Mouse (Mus musculus) lung, postnatal 0 days (tissue): ENCODE measurements around the gene Chchd6.

Experiments
- CTCF ChIP-seq: IDR thresholded peaks from 2 replicates; pipeline ENCODE4 v1.5.1; 2016; ENCODE audit warnings: antibody characterized with exemption, mild to moderate bottlenecking
- EP300 ChIP-seq: IDR thresholded peaks from 2 replicates; pipeline ENCODE4 v1.6.1; 2016; ENCODE audit warnings: antibody characterized with exemption, mild to moderate bottlenecking, control low read depth

DNA sequence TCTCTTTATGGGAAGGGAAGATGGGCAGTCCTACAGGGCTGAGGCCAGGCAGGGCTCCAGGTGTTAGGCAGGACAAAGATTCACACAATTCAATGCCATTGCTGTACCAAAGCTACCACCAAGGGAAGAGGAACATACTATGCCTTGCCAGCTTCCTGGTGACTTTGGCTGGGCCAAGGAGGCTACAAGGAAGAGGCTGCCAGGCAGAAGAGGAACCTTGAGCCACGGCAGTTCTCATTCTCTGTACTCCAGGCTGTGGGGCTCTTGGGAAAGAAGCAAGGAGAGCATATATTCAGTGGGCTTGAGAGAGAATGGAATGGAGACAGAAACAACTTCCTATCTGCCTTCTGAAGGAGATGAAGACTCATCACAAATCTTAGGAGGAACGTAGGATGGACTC lies 190.5 kb downstream of the Chchd6 start:
- TF ChIP-seq CTCF: no peak
- TF ChIP-seq EP300: no peak
